Mouse (Mus musculus) MEL (cell line): ENCODE results near the gene Gucy2e.

Experiments used
- BHLHE40 ChIP-seq: IDR thresholded peaks from 2 replicates; pipeline ENCODE4 v1.6.1; 2012; ENCODE audit warnings: low read depth, mild to moderate bottlenecking, inconsistent platforms, low read length, improper control_type of control experiment, borderline replicate concordance
- CTCF ChIP-seq, 3 experiments: IDR thresholded peaks in 2 of 3; conservative IDR thresholded peaks in 1 of 3; 2 replicates each; pipeline ENCODE4 v1.5.1; 2011 to 2012; ENCODE audit warnings: low read length in 3 of 3, low read depth in 2 of 3, mild to moderate bottlenecking in 2 of 3, improper control_type of control experiment in 1 of 3, inconsistent platforms in 1 of 3, mixed read lengths in 1 of 3, moderate library complexity in 1 of 3; ENCODE audit not compliant: control insufficient read depth in 1 of 3, insufficient read depth in 1 of 3, poor library complexity in 1 of 3, severe bottlenecking in 1 of 3
- ETS1 ChIP-seq: IDR thresholded peaks from 2 replicates; pipeline ENCODE4 v1.6.1; 2012; ENCODE audit warnings: low read depth, mild to moderate bottlenecking, inconsistent platforms, low read length, improper control_type of control experiment, moderate library complexity
- GATA1 ChIP-seq: IDR thresholded peaks from 2 replicates; pipeline ENCODE4 v1.6.1; 2011; ENCODE audit warnings: low read depth, low read length, improper control_type of control experiment
- JUND ChIP-seq: IDR thresholded peaks from 2 replicates; pipeline ENCODE4 v1.6.1; 2011; ENCODE audit warnings: low read depth, mild to moderate bottlenecking, improper control_type of control experiment, low read length
- KAT2A ChIP-seq: conservative IDR thresholded peaks from 2 replicates; pipeline ENCODE4 v1.6.1; 2012; ENCODE audit warnings: low read depth, low read length, improper control_type of control experiment, inconsistent platforms
- MXI1 ChIP-seq: IDR thresholded peaks from 2 replicates; pipeline ENCODE4 v1.6.1; 2011; ENCODE audit warnings: mild to moderate bottlenecking, low read depth, low read length, improper control_type of control experiment
- POLR2A ChIP-seq, 2 experiments: IDR thresholded peaks; 2 replicates each; pipeline ENCODE4 v1.6.1; 2011 to 2012; ENCODE audit warnings: low read length in 2 of 2, mild to moderate bottlenecking in 2 of 2, control low read depth in 1 of 2, improper control_type of control experiment in 1 of 2, low read depth in 1 of 2, moderate library complexity in 1 of 2; ENCODE audit not compliant: control insufficient read depth in 1 of 2, insufficient read depth in 1 of 2, poor library complexity in 1 of 2
- RAD21 ChIP-seq: IDR thresholded peaks from 2 replicates; pipeline ENCODE4 v1.6.1; 2011; ENCODE audit warnings: mild to moderate bottlenecking, low read depth, low read length, improper control_type of control experiment
- TBP ChIP-seq: IDR thresholded peaks from 2 replicates; pipeline ENCODE4 v1.8.0; 2011; ENCODE audit warnings: low read depth, low read length, improper control_type of control experiment
- TCF12 ChIP-seq: IDR thresholded peaks from 2 replicates; pipeline ENCODE4 v1.6.1; 2014; ENCODE audit warnings: low read depth, mild to moderate bottlenecking, inconsistent platforms, low read length, improper control_type of control experiment, moderate library complexity
- ZC3H11A ChIP-seq: IDR thresholded peaks from 2 replicates; pipeline ENCODE4 v1.6.1; 2012; ENCODE audit warnings: low read depth, mild to moderate bottlenecking, inconsistent platforms, low read length, improper control_type of control experiment
- ZMIZ1 ChIP-seq: IDR thresholded peaks from 2 replicates; pipeline ENCODE4 v1.6.1; 2012; ENCODE audit warnings: low read depth, mild to moderate bottlenecking, inconsistent platforms, low read length, improper control_type of control experiment, moderate library complexity
- ZNF384 ChIP-seq: IDR thresholded peaks from 2 replicates; pipeline ENCODE4 v1.6.1; 2012; ENCODE audit warnings: low read depth, mild to moderate bottlenecking, inconsistent platforms, low read length, improper control_type of control experiment

DNA sequence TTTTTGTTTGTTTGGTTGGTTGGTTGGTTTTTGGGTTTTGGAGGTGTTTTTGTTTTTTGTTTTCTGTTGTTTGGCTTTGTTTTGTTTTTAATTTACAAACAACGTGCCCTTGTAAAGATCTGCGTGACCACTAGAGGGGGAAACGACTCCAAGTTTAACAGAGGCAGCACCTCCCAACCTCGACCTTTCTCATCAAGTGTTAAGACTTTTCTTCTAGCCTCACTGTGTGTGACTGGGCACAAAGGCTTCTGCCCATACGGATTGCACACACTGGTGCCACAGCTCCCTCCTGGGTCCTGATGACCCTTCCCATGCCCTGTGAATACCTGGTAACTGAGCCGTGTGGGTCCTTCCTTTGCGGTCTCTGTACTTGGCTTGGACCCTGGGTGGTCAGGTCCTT is 30.5 kb upstream of the Gucy2e start:
- TF ChIP-seq CTCF (IDR thresholded peaks at IDR 0.05 in 2 of 3, conservative IDR thresholded peaks at IDR 0.05 in 1 of 3; ENCODE audit: control insufficient read depth in 1 of 3, insufficient read depth in 1 of 3, low read depth in 2 of 3, low read length in 3 of 3, poor library complexity in 1 of 3, severe bottlenecking in 1 of 3) (peak; percentile 49 to 84 (median 64)), KAT2A (no peak), JUND (no peak), TCF12 (no peak), ETS1 (no peak), POLR2A (IDR thresholded peaks at IDR 0.05; ENCODE audit: control insufficient read depth in 1 of 2, insufficient read depth in 1 of 2, low read depth in 1 of 2, low read length in 2 of 2, poor library complexity in 1 of 2) (no peak), ZMIZ1 (no peak), MXI1 (no peak), ZNF384 (peak; percentile 79), TBP (no peak), ZC3H11A (peak; percentile 73), BHLHE40 (no peak), GATA1 (no peak), RAD21 (peak; percentile 92)
